Mouse (Mus musculus) embryonic fibroblast, embryonic 13.5 days (primary cell): Measurements from ENCODE around the gene Atp8a2.

Experiments
- CTCF ChIP-seq: IDR thresholded peaks from 2 replicates; pipeline ENCODE4 v1.5.1; 2011; ENCODE audit warnings: mild to moderate bottlenecking, control low read depth, low read length, moderate library complexity, borderline replicate concordance; ENCODE audit not compliant: insufficient read depth
- POLR2A ChIP-seq: IDR thresholded peaks from 2 replicates; pipeline ENCODE4 v1.6.1; 2011; ENCODE audit warnings: low read depth, mild to moderate bottlenecking, control low read depth, low read length, moderate library complexity

GRCm38 (mm10) chr14:59932355-59932754 is 264.6 kb downstream of the Atp8a2 start:
- TF ChIP-seq POLR2A (no peak), CTCF (no peak)
